Mouse (Mus musculus) spleen, adult 2 months (tissue): ENCODE data around the gene Pde11a.

Experiments used
- CTCF ChIP-seq: fragments of 200-500 bp; IDR thresholded peaks from 2 replicates; pipeline ENCODE4 v1.5.1; 2011; ENCODE audit warnings: mild to moderate bottlenecking, inconsistent platforms; ENCODE audit not compliant: insufficient read depth, insufficient read length, insufficient replicate concordance; ENCODE audit errors: extremely low read depth
- POLR2A ChIP-seq: fragments of 200-500 bp; IDR thresholded peaks from 2 replicates; pipeline ENCODE4 v1.6.1; 2011; ENCODE audit warnings: low read depth, low read length, inconsistent platforms

DNA sequence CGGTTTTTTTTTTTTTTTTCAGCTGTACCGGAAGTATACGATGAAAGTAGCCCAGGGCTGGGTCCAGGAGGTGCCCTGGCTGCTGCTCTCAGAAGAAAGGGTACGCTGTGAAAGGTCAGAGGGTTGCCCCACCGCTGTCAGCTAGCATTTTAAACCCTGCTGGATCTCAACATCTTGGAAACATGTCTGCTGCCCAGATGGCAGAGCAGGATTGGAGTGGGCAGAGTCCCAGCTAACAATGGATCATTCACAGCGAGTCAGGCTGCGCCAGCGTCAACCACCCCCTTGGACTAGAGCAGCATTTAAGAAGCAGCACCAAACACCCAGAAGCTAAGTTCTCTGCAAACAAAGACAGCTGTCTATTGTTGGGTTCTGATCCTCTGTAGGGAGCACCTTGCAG, 308.5 kb downstream of the Pde11a start:
- TF ChIP-seq CTCF: no peak
- no peak for TF ChIP-seq POLR2A
